Mouse (Mus musculus) left cerebral cortex, adult 2 months (tissue): ENCODE results near the gene Bst1. TPM values are rescaled to one million over a fixed set of nuclear protein-coding genes. Genes with fewer than 3 reads are reported as not detected.

Experiments
- DNase-seq, 2 experiments: peaks; one replicate each; pipeline ENCODE4 v3.0.0; 2021 to 2022; ENCODE audit warnings: low spot score in 2 of 2, mixed read lengths in 1 of 2; ENCODE audit errors: extremely low spot score in 1 of 2
- H3K27ac ChIP-seq: fragments of 200-600 bp; 2 replicates; pipeline ENCODE4 v1.8.1; 2022
- H3K4me3 ChIP-seq: fragments of 200-600 bp; 2 replicates; pipeline ENCODE4 v1.8.1; 2022
- CTCF ChIP-seq: fragments of 200-600 bp; IDR thresholded peaks from 2 replicates; pipeline ENCODE4 v1.8.1; 2022; ENCODE audit warnings: antibody characterized with exemption, mild to moderate bottlenecking, moderate library complexity
- intact Hi-C: fragments of 180-260 bp; cut with DNase I; formaldehyde crosslinking; loops from one replicate; pipeline ENCODE4 v1.15.1; 2025
- total RNA-seq, 2 experiments: library from RNA; stranded (reverse); gene quantifications; 2 replicates each; pipeline ENCODE4 v1.2.3; 2021

The Bst1 gene
- total RNA-seq, 2 experiments from 2014 or later, result not detected

DNA sequence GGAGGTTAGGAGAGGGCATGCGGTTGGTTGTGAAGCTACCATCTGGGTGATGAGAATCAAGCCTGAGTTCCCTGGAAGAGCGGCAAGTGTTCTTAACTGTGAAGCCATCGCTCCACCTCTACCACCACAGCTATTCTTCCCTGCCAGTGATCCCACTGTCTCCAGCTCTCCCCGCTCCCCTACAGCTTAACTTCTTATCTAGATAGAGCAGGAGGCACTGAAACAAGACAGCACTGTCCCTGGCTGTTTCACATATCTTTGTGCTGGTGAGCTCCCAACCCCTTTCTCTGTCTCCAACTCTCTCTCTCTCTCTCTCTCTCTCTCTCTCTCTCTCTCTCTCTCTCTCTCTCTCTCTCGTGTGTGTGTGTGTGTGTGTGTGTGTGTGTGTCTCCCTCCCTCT lies 26.3 kb upstream of the Bst1 start:
- H3K4me3 ChIP-seq, result no peak overlapping the region
- H3K27ac ChIP-seq, result no peak overlapping the region
- TF ChIP-seq CTCF, result no peak
- intact Hi-C loops, result no loop called here
- DNase-seq, result no peak

DNA sequence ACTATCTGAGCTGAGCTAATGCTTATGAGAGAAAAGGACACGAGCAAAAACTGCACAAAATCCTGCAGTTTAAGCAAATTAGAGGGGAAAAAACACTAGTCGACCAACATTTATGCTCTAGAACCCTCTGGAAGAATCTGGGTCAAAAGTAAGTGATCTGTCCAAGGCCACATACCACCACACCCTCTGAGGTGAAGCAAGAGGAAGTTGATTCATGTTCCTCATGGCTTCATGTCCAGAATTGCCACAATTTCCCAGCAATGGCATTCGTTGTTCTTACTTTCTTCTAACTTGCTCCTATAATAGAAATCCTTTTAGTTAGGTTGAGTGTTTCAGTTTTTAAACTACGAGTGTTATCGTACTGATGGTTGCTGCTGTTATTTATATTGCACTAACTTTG lies 19.2 kb upstream of the Bst1 start:
- Histone ChIP-seq H3K27ac (no peak overlapping the region), H3K4me3 (no peak overlapping the region)
- DNase-seq, result no peak
- intact Hi-C loops, result no loop called here
- TF ChIP-seq CTCF, result no peak

DNA sequence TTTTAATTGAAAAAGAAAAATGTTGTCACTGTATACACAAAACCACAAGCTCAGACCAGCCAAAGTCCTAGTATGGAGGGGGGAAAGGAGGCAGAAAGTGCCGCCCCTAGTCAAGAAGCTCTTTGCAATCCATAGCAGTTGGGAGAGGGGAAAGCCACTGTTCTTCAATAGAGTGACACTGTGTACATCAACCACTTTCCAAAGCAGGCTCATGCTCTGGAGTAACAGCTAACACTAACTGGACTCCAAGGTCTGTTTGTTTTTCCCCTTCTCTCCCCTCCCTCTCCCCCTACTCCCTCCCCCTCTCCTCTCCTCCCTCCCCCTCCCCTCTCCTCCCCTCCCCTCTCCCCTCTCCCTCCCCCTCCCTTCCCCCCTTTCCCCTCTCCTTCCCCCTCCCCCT lies 18.0 kb upstream of the Bst1 start:
- intact Hi-C loops, result no loop called here
- TF ChIP-seq CTCF, result no peak
- H3K4me3 ChIP-seq, result no peak overlapping the region
- no peak for DNase-seq
- no peak overlapping the region for H3K27ac ChIP-seq

DNA sequence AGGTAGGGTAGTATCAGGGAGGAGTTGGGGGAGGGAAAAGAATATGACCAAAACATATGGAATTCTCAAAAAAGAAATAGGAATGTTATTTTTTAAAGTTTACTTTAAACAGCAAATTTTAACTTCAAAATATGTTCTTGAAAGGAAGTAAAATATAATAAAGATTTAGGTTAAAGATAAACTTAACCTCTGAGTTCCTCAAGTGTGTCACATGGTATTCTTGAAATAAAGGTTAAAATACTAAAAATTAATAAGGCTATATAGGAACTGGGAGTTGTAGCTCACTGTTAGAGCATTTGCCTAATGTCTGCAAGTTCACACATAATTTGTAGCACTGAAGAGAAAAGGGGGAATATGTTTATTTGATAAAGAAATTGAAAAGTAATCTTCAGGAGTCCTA lies 17.4 kb upstream of the Bst1 start:
- no peak for TF ChIP-seq CTCF
- no peak overlapping the region for H3K4me3 ChIP-seq
- no peak overlapping the region for H3K27ac ChIP-seq
- no peak for DNase-seq
- intact Hi-C loops, result no loop called here

DNA sequence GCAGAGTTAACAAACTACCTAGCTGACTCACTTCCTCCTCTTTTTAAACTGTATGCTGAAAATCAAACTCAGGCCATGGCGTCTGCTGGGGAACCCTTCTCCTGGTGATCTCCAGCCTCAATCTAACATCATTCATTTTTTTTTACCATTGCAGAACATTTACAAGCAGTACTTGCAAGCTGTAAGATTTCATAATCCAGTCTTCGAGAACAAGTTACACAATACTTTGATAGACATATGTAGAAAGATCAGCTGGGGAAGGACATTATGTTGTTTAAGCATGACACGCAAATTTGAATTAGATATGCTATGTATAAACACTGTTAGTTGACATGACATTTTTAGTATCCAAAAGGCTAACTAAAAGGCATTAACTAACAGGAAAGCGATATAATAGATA lies 16.9 kb upstream of the Bst1 start:
- intact Hi-C loops, result no loop called here
- TF ChIP-seq CTCF, result no peak

DNA sequence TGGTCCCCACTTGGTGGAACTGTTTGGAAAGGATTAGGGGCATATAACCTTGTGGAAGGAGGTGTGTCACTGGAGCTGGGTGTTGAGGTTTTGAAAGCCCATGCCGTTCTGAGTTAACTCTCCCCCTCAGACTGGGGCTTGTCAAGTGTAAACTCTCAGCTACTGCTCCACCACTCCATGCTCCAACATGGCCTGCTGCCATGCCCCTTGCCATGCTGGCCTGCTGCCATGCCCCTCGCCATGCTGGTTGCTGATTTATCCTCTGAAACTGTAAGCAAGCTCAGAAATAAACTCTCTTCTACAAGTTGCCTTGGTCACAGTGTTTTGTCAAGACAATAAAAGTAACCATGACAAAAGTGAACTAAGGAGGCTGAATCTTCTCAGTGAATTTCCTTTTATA lies 13.3 kb upstream of the Bst1 start:
- no peak overlapping the region for H3K4me3 ChIP-seq
- intact Hi-C loops, result no loop called here
- no peak for TF ChIP-seq CTCF
- no peak overlapping the region for H3K27ac ChIP-seq
- DNase-seq, result no peak

More for the DNA sequence above, 16.9 kb upstream of the Bst1 start:
- no peak overlapping the region for H3K27ac ChIP-seq
- DNase-seq, result no peak
- H3K4me3 ChIP-seq, result no peak overlapping the region

DNA sequence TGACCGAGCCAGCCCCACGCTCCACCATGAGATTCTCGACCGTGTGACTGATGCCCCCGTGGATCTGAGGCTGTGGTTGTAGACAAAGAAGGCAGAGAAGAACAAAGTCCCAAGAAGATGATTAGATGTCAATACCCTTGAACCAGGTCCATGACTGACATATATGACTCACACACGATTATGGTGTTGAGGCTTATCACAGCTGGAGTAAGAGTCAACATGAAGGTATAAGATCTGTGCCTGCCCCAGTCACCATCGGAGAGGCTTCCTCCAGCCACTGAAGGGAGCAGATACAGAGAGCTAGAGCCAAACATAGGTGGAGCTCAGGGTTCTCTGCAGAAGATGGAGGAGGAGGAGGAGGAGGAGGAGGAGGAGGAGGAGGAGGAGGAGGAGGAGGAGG lies 12.3 kb upstream of the Bst1 start:
- intact Hi-C loops, result no loop called here
- no peak for DNase-seq
- H3K27ac ChIP-seq, result no peak overlapping the region
- no peak overlapping the region for H3K4me3 ChIP-seq
- no peak for TF ChIP-seq CTCF

DNA sequence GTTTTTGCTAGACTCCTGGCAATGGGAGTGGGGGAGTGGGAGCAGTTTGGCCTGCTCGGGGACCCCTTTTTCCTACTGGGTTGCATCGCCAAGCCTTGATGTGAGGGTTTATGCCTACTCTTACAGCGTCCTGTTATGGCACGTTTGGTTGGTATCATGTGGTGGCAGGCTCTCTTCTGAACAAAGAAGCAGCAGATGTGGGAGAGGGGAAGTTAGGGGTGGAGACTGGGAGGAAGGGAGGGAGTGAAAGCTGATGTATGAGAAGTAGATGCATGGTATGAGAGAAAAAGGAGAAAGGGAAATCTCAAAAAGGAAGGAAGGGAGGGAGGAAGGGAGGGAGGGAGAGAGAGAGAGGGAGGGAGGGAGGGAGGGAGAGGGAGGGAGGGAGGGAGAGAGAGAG lies 11.8 kb upstream of the Bst1 start:
- TF ChIP-seq CTCF, result no peak
- intact Hi-C loops, result no loop called here
- DNase-seq, result no peak
- no peak overlapping the region for H3K4me3 ChIP-seq
- no peak overlapping the region for H3K27ac ChIP-seq

DNA sequence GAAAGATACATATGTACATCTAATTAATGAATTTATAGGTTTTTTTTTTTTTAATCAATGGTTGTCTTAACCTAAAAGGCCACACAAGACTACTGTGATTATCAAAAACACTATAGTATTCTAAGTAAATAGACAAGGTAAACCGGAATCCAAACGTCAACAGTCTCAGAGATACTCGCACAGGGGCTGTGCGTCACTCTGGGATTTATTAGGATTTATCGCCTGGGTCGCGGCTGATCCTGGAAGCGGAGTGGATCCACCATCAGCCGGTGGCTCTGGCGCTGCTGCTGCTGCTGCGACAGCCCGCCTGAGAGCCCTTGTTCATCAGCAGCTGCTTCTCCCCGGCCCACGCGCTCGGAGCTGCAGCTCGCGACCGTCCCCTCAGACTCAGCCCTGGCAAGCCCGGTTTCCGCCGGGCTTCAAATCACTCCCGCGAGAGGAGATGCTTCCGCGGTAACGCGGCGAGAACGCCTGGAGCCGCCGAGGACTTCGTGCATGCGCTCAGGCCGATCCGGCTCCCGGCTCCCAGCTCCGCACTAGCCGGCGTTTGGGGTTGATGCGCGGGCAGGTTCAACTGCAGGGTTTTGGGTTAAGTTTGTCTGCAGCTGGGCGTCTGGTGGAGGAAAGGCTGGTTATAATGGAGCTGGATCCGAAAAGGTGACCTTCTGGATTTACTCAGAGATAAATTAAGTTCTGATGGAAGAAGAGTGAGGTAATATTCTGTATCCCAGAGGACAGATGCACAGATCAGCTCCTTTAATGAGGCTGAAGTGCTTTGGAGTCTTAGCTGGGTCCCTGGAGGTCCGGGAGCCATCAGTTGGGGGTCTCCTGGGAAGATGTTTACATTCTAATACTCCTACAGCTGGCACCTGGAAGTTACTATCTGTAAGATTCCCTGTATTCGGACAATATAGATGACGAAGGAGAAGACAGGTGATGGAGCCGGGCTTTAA lies 10.7 kb upstream of the Bst1 start:
- intact Hi-C loops, result no loop called here
- peak; percentile 79 to 83 for DNase-seq
- H3K27ac ChIP-seq, result peak overlapping the region; percentile 73
- no peak for TF ChIP-seq CTCF
- peak overlapping the region; percentile 53 for H3K4me3 ChIP-seq

DNA sequence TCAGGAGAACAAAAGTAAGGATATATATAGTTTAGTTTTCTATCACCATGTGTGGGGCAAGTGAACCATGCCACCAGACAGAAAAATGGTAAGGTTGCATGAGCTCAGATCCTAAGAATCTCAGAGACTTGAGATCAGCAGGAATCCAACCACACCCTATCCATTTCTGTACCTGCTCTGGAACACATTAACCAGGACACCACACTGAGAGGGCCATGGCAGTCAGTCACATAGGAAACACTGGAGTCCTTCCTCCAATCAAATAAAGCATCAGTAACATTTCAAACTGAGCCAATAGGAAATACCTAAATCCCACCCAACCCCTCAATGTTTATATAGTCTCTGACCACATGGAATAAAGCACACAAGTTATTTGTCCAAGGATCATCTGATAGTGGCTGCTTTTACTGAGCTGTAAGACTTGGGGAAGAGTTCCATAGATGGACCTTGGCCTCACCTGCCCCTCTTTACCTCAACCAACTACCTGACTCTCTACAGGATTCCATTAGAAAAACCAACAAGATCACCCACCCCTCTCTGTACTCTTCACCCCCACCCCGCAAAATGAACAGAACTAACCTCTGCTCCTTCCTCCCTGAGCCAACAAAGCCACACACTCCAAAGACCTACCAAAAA lies 8.1 kb upstream of the Bst1 start:
- H3K4me3 ChIP-seq, result no peak overlapping the region
- intact Hi-C loops, result no loop called here
- TF ChIP-seq CTCF, result no peak

DNA sequence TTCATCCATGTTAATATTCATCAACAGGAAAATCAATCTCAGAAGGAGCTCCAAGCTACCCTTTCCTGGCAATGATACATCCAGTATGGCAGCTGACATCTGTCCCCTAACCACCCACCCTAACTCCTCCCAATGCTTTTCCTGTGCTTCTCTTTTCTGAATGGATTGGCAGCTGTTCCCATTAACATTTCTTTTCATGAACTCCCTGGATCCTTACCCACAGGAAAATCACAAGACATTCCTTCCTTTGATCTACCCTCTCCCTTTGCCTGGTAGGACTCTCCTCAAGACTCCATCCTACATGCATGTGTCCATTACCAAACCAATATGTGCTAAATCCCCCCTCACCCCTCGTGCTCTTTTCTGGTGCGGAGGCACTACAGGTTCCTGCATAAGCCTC lies 4.1 kb upstream of the Bst1 start:
- intact Hi-C loops, result no loop called here
- Histone ChIP-seq H3K27ac (no peak overlapping the region), H3K4me3 (no peak overlapping the region)
- DNase-seq, result no peak
- TF ChIP-seq CTCF, result no peak

More for the DNA sequence above, 8.1 kb upstream of the Bst1 start:
- DNase-seq, result no peak
- H3K27ac ChIP-seq, result no peak overlapping the region

DNA sequence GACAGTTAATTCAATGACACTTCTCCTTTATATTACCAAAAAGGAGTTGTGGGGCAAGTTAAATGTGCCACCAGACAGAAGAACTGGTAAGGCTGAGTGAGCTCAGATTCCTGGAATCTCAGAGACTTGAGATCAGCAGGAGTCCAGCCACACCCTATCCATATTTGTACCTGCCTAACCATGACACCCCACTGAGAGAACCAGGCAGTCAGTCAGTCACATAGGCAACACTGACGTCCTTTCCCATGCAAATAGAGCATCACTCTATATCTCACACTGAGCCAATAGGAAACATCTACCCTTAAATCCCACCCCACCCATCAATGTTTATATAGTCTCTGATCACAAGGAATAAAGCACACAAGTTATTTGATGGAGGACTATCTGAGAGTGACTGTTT lies 2.9 kb upstream of the Bst1 start:
- no peak for DNase-seq
- Histone ChIP-seq H3K4me3 (no peak overlapping the region), H3K27ac (no peak overlapping the region)
- intact Hi-C loops, result no loop called here
- no peak for TF ChIP-seq CTCF
